Mouse (Mus musculus) erythroblast, embryonic 14.5 days (primary cell): ENCODE measurements around the gene Pjvk.

Experiments
- GATA1 ChIP-seq: IDR thresholded peaks from 2 replicates; pipeline ENCODE4 v1.6.1; 2012; ENCODE audit warnings: low read length, inconsistent platforms, mixed read lengths
- TAL1 ChIP-seq: IDR thresholded peaks from 3 replicates; pipeline ENCODE4 v1.6.1; 2012; ENCODE audit warnings: low read length, inconsistent platforms, mixed read lengths

- TF ChIP-seq GATA1: no peak
- TF ChIP-seq TAL1: no peak
These were observed 54.5 kb downstream of the Pjvk start for GRCm38 (mm10) chr2:76702751-76703150.
